Mouse (Mus musculus) spleen, postnatal 0 days (tissue): ENCODE results near the gene Gucy2f. TPM values are rescaled to one million over a fixed set of nuclear protein-coding genes. Genes with fewer than 3 reads are reported as not detected.

Source experiments
- polyA plus RNA-seq: library from polyadenylated mRNA; unstranded; fragments of >200 nt; fragmentation: Nextera tagmentation; extraction: Ambion mirVana; gene quantifications from 2 replicates; pipeline ENCODE4 v1.2.1, GENCODE M21; 2015

Gucy2f gene
- polyA plus RNA-seq, result 0.02 TPM in 1 of 2 replicates, not detected in the other

DNA sequence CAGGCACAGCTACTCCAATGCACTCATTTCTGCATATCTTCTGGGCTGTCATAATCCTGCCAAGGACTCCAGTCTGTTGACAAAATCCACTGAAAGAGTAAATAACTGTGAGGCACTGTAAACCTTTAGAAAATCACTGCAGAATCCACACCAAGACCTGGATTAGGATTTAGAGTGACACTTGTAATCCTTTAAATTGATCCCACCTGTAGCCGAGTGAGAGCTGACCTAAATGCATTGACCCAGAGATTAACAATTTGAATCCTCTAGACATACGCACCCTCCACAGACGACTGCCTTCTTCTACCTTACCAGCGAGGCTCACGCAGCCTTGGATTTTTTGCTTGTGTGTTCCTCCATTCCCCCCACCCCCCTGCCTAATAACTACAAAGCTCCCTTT, at the start of gene Gucy2f:
Gene Gucy2f (minus strand): TSS at position 101 of the 400 bp plus-strand sequence.

DNA sequence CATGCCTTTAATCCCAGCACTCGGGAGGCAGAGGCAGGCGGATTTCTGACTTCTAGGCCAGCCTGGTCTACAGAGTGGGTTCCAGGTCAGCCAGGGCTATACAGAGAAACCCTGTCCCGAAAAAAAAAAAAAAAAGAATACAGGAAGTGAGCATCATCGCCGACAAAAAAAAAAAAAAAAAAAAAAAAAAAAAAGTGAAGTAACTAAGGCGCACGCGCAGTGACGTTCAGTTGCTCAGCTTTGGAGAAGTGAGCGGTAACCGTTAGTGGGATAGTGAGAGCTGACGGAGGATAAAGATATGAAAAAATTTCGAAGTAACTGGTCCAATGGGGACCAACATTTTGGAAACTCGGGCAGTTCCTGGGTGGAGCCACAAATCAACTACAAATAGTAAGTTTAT, 29.8 kb upstream of the Gucy2f start, which contains the start of gene Nxt2:
Gene Nxt2 (plus strand): TSS at position 229 of the 400 bp plus-strand sequence.

Other genes with a start within 250 kb of the Gucy2f start
- 6.4 and 7.0 TPM in 2 replicates for gene Nxt2, start 29.8 kb upstream of the Gucy2f start, polyA plus RNA-seq
- 14.3 and 17.2 TPM in 2 replicates for gene Kcne1l, start 109.4 kb upstream of the Gucy2f start, polyA plus RNA-seq
- 10.5 and 10.7 TPM in 2 replicates for gene Acsl4, start 193.6 kb upstream of the Gucy2f start, polyA plus RNA-seq